Mouse (Mus musculus) naive thymus-derived CD4-positive, alpha-beta T cell, adult 2 months (primary cell): ENCODE results near the gene Ppp2r2c.
A peak's percentile ranks its signal among the peaks of the same experiment; 100 is the strongest.

Experiments
- DNase-seq: peaks from one replicate; pipeline ENCODE4 v3.0.0-alpha.2; 2011; ENCODE audit warnings: low read depth

The Ppp2r2c gene

GRCm38 (mm10) chr5:36868266-36869090 lies at the start of gene Ppp2r2c:
Gene Ppp2r2c (plus strand): TSS chr5:36868513.
- DNase-seq = no peak

- no peak for DNase-seq
Measured at GRCm38 (mm10) chr5:36819742-36820141, 48.6 kb upstream of the Ppp2r2c start.

DNA sequence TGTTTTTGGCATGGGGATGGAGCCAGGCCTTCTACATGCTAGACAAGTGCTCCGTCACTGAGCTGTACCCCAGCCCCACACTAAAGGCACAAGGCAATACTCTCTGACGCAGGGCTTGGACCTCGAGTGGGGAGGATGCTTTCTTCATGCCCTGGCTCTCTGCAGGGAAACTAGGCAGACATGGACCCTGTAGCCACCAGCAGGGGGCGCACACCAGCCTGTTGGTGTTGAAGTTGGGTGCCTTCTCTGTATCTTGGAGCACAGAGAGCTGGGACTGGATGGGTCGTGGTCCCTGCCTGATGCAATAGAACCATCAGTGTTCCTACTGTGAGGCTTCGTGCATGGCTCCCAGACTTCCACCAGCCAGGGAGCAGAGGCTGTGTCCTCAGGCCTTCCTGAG lies 48.2 kb upstream of the Ppp2r2c start:
- DNase-seq = peak; percentile 70

DNA sequence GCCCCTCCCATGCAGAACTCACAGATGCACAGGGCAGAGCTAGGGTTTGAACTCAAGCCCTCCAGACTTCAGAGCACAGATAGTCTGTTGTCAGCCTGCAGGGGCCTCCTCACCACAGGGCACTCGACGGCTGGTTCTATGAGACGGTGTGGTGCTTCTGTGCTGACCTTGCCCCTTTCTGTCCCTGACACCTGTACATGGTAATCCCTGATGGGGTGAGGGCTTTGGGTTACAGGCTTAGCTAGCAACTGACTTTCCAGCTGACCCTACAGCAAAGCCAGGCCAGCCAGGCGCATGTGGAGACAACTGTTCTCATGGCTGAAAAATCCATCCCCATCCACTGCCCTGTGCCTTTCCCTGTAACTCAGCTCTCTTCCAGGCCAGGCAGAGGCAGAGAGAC lies 45.4 kb upstream of the Ppp2r2c start:
- no peak for DNase-seq

- DNase-seq = no peak
Measured at GRCm38 (mm10) chr5:36829098-36829497, 39.2 kb upstream of the Ppp2r2c start.

- DNase-seq = peak; percentile 94
Measured at GRCm38 (mm10) chr5:36829913-36830879, 38.1 kb upstream of the Ppp2r2c start, which contains the start of gene Man2b2. Gene Man2b2 (minus strand): TSS chr5:36830653.

GRCm38 (mm10) chr5:36831272-36831671 lies 37.0 kb upstream of the Ppp2r2c start:
- no peak for DNase-seq

- peak; percentile 79 for DNase-seq
Measured at GRCm38 (mm10) chr5:36835933-36836332, 32.4 kb upstream of the Ppp2r2c start.

GRCm38 (mm10) chr5:36839032-36839431 lies 29.3 kb upstream of the Ppp2r2c start:
- no peak for DNase-seq

- DNase-seq = no peak
Measured at GRCm38 (mm10) chr5:36839602-36840001, 28.7 kb upstream of the Ppp2r2c start.

- DNase-seq = no peak
Measured at GRCm38 (mm10) chr5:36840092-36840491, 28.2 kb upstream of the Ppp2r2c start.

GRCm38 (mm10) chr5:36841701-36842100 lies 26.6 kb upstream of the Ppp2r2c start:
- DNase-seq = no peak

DNA sequence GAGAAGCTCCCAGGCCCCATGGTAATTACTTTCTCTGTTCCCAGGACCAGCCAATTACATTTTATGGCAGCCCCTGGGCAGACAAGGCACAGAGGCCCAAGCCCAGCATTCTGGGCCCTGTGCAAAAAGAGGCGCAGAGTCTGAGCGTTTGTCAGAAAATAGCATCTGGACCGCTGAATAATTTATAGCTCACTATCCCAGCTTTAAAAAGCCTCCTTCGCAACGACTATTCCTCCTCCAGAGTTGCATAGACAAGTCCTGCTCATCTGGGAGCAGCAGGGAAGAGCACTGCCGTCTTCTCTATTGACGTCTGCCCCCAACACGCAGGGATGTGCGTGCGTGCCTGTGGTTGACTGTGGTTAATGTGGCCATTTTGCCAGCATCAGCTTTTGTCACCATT lies 23.8 kb upstream of the Ppp2r2c start:
- DNase-seq = no peak

- DNase-seq = no peak
Measured at GRCm38 (mm10) chr5:36851572-36851971, 16.7 kb upstream of the Ppp2r2c start.

GRCm38 (mm10) chr5:36855180-36855579 lies 13.1 kb upstream of the Ppp2r2c start:
- DNase-seq = no peak

- no peak for DNase-seq
Measured at GRCm38 (mm10) chr5:36856529-36856928, 11.8 kb upstream of the Ppp2r2c start.

DNA sequence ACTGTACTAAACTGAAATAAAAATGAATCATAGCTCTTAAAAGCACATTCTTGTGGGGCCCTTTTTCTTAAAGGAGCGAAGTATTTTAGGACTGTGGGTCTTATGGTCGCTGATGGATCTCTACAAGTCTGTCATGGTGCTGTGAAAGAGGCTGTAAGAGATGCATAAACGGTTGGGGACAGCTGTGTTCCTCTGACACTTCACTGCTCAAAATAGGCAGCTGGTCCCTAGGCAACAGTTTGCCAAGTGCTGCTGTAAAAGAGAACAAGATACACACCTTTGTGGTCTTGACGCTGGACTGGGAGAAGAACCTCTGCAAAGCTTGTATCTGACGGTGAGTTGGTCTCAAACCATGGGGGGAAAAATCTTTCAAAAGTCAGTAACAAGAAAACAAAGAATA lies 10.8 kb upstream of the Ppp2r2c start:
- DNase-seq = no peak

- peak; percentile 10 for DNase-seq
Measured at GRCm38 (mm10) chr5:36861084-36861483, 7.2 kb upstream of the Ppp2r2c start.

DNA sequence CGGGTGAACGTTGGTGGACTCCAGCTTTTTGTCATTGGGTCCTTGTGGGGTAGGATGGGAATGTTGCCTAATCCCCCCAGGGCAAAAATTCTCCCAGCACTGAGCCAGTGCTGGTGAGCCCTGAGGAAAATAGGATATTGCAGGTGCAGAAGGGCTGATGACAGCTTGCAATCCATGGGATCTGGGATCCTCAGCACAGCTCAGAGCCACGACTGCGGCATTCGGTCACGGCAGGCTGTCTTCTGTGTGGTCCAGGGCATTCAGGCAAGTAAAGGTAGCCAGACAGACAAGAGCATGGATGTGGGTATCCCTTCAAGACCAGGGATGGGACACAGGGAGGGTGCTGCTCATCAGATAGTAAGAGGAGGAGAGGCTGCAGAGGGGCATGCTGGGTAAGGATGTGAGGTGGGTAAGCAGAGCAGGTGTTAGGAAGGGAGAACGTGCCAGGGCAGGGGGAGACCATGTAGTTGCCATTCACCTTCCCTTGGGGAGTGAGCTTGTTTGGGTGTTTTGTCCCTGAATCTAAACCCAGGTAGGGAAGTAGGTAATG lies 1.5 kb upstream of the Ppp2r2c start:
- DNase-seq = no peak

GRCm38 (mm10) chr5:36867561-36867960 lies 752 bp upstream of the Ppp2r2c start:
- DNase-seq = no peak

GRCm38 (mm10) chr5:36869186-36869577 lies 869 bp downstream of the Ppp2r2c start:
- DNase-seq = no peak

DNA sequence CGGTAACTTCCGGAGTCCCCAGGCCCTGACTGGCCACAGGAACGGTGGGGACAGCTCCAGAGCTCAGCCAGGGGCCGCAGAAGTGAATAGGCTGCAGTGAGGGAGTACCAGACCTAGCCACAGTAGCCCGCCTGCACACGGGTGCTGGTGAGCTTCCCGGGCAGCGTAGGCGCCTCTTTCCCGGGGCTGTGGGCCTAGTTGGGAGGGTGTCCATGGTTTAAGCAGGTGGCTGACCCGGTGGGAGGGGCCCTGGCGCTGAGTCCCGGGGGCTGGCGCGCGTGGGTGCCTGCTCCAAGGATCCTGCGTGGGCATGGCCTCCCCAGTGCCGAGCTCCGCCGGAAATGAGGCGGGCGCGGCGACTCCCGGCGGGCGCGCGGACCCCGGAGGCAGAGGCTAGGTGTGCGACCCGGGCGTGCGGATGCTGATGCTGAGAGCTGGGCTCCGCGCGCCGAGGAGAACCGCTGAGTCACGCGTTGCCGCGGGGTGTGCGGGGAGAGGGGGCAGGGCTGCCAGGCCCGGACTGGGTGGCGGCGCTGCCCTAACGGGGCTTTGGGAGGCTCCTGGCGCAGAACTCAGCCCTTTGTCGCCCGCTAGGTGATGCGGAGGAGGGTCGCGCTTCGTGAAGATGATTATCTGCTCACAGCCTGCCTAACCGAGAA lies 1.4 kb downstream of the Ppp2r2c start:
- DNase-seq = no peak
